Mouse (Mus musculus) embryonic facial prominence, embryonic 15.5 days (tissue): Measurements from ENCODE around the gene Cacna1f. TPM values are rescaled to one million over a fixed set of nuclear protein-coding genes. Genes with fewer than 3 reads are reported as not detected.

Source experiments
- ATAC-seq: fragments of 200-750 bp; cut with Nextera tagmentation; 2 replicates; pipeline ENCODE4 v1.8.0; 2017; ENCODE audit warnings: low read depth, moderate TSS enrichment; ENCODE audit not compliant: insufficient number of reproducible peaks, low FRiP score, low TSS enrichment
- H3K27ac ChIP-seq: fragments of 300-500 bp; sonication (generic); replicated peaks from 2 replicates; pipeline ENCODE4 v1.5.1; 2015; ENCODE audit warnings: mild to moderate bottlenecking, inconsistent platforms
- H3K27me3 ChIP-seq: fragments of 300-500 bp; sonication (generic); 2 replicates; pipeline ENCODE4 v1.6.1; 2015; ENCODE audit warnings: inconsistent platforms
- H3K36me3 ChIP-seq: fragments of 300-500 bp; sonication (generic); 2 replicates; pipeline ENCODE4 v1.6.1; 2015; ENCODE audit warnings: mild to moderate bottlenecking, inconsistent platforms
- H3K4me1 ChIP-seq: fragments of 300-500 bp; sonication (generic); 2 replicates; pipeline ENCODE4 v1.6.1; 2015; ENCODE audit warnings: inconsistent platforms
- H3K4me2 ChIP-seq: fragments of 300-500 bp; sonication (generic); replicated peaks from 2 replicates; pipeline ENCODE4 v1.6.1; 2015; ENCODE audit warnings: mild to moderate bottlenecking, inconsistent platforms
- H3K4me3 ChIP-seq: fragments of 300-500 bp; sonication (generic); replicated peaks from 2 replicates; pipeline ENCODE4 v1.5.1; 2015; ENCODE audit warnings: mild to moderate bottlenecking, inconsistent platforms
- H3K9ac ChIP-seq: fragments of 300-500 bp; sonication (generic); 2 replicates; pipeline ENCODE4 v1.6.1; 2015; ENCODE audit warnings: inconsistent platforms
- H3K9me3 ChIP-seq: fragments of 300-500 bp; sonication (generic); replicated peaks from 2 replicates; pipeline ENCODE4 v1.6.1; 2016; ENCODE audit warnings: inconsistent platforms
- WGBS: fragments of 180-500 bp; shearing (Covaris S2); methylation state at CpG from one replicate; pipeline ENCODE4 v1.1.7; 2015; 5-methylcytosine and 5-hydroxymethylcytosine counted together
- polyA plus RNA-seq: library from polyadenylated mRNA; unstranded; fragments of >200 nt; fragmentation: Nextera tagmentation; extraction: Ambion mirVana; gene quantifications from 2 replicates; pipeline ENCODE4 v1.2.1, GENCODE M21; 2015

Cacna1f gene
- polyA plus RNA-seq, 1 experiment from 2014 or later: 0.11 TPM

DNA sequence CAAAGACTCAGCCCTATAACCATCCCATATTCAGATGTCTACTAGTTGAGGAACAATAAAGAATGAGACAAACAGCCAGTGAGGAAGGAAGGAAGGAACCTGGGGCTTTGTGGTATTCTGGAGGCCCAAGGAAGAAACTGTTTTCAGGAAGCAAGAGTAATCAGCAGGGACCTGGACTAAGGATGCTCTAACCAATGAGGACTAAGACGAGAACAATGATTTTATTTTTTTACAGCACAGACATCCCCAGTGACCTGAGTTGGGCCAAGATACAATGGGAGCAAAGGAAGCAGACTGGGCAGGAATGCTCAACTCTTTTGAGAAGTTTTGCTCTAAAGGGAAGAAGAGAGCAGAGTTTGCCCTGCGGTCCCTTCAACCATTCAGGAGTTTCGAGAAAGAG, 56.1 kb downstream of the Cacna1f start:
- no peak overlapping the region for H3K4me2 ChIP-seq
- no peaks in the 10 kb centered on the region for H3K9me3 ChIP-seq
- H3K4me1 ChIP-seq: no peaks in the 10 kb centered on the region; the same call in 1 of the 2 replicates
- no peak overlapping the region for H3K9ac ChIP-seq
- WGBS: 68% methylated on average over 3 of the region's 3 CpGs
- no peak for ATAC-seq
- H3K27ac ChIP-seq: no peak overlapping the region
- no peak overlapping the region for H3K4me3 ChIP-seq
- H3K27me3 ChIP-seq: no peaks in the 10 kb centered on the region
- 0 out of 2 replicates have a peak, but pooled peaks cover 6% of the 10 kb centered on the region for H3K36me3 ChIP-seq

DNA sequence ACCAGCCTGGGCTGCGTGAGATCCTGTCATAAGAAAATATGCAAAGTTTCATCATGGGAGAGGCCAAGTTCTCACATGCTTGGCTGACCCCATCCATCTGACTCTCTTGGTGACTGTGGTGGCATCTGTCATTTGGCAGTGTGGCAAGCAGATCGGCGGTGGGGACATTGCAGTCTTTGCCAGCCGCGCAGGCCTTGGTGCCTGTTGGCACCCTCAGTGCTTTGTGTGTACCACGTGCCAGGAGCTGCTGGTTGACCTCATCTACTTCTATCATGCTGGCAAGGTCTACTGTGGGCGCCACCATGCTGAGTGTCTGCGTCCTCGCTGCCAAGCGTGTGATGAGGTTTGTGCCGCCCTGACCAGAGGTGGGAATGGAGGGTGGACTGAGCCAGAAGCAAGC, 57.9 kb downstream of the Cacna1f start:
- Histone ChIP-seq H3K36me3 (peaks cover 11% of the 10 kb centered on the region; the same call in 1 of the 2 replicates), H3K9me3 (no peaks in the 10 kb centered on the region), H3K27ac (no peak overlapping the region), H3K4me3 (no peak overlapping the region), H3K4me1 (no peaks in the 10 kb centered on the region), H3K9ac (no peak overlapping the region), H3K4me2 (no peak overlapping the region), H3K27me3 (no peaks in the 10 kb centered on the region)
- ATAC-seq: no peak
- 91% methylated on average over 11 of the region's 11 CpGs for WGBS

DNA sequence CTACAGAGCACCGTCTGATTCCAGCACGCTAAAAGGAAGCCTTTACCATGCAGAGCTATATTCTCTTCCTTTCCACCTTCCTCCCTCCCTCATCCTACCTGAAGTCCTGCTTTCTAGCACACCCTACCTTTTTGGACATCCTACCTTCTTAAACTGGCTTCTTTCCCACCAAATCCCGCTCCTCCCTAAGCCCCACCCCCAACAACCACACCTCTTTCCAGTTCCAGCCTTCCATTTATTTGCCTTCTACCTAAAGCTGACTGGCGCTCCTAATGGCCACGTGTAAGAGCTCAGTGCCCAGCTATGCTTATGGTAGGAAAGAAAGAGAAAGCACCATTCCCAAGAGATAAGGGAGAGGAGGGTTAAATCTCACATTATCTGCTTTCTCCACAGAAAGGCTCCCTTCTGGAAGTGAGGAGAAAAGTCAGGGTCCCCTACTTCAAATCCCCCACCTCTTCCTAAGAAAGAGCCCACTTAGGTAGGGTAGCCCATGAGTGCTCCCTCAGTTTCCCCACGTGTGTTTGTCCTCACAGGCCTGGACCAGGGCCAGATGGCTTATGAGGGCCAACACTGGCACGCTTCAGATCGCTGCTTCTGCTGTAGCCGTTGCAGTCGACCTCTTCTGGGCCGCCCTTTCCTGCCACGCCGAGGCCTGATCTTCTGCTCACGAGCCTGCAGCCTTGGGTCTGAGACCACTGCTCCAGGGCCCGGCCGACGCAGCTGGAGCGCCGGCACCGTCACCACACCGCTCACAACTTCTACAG, 59.0 kb downstream of the Cacna1f start:
- WGBS: 77% methylated on average over 21 of the region's 21 CpGs
- no peaks in the 10 kb centered on the region for H3K4me1 ChIP-seq
- H3K4me3 ChIP-seq: no peak overlapping the region
- H3K4me2 ChIP-seq: no peak overlapping the region
- H3K9me3 ChIP-seq: no peaks in the 10 kb centered on the region
- ATAC-seq: no peak
- H3K27ac ChIP-seq: no peak overlapping the region
- H3K27me3 ChIP-seq: no peaks in the 10 kb centered on the region
- peaks cover 11% of the 10 kb centered on the region; the same call in 1 of the 2 replicates for H3K36me3 ChIP-seq
- H3K9ac ChIP-seq: no peak overlapping the region

DNA sequence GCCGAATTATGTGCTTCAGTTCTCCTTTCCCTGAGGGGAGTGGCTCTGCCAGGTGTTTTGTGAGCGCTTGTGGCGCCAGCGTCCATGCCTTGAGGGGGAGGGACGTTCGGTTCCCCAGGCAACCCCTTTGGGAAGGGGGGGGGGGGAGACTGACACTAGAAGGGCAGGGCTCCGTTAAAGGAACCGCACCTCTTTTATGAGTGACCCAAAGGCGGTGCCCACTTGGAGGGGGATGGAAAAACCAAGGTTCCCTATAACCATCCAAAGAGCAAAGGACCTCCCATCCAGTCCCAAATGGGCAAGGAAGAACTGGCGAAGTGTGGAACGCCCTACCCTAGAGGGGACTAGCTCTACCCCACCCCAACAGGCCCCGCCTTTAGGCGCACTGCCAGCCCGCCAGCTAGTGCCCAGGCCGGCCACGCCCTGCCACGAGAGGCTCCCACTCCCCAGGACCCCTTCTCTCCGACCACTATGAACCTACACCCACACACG, 63.6 kb downstream of the Cacna1f start:
- no peaks in the 10 kb centered on the region for H3K27me3 ChIP-seq
- no peak overlapping the region; the same call in 1 of the 2 replicates for H3K9ac ChIP-seq
- peak; percentile 71 for ATAC-seq
- H3K4me1 ChIP-seq: 0 out of 2 replicates have a peak, but pooled peaks cover 7% of the 10 kb centered on the region
- H3K4me3 ChIP-seq: peak overlapping the region; percentile 52
- peak overlapping the region; percentile 48 for H3K4me2 ChIP-seq
- H3K9me3 ChIP-seq: no peaks in the 10 kb centered on the region
- H3K27ac ChIP-seq: peak overlapping the region; percentile 86
- H3K36me3 ChIP-seq: peaks cover 11% of the 10 kb centered on the region; the same call in 1 of the 2 replicates
- WGBS: 22% methylated on average over 19 of the region's 19 CpGs

DNA sequence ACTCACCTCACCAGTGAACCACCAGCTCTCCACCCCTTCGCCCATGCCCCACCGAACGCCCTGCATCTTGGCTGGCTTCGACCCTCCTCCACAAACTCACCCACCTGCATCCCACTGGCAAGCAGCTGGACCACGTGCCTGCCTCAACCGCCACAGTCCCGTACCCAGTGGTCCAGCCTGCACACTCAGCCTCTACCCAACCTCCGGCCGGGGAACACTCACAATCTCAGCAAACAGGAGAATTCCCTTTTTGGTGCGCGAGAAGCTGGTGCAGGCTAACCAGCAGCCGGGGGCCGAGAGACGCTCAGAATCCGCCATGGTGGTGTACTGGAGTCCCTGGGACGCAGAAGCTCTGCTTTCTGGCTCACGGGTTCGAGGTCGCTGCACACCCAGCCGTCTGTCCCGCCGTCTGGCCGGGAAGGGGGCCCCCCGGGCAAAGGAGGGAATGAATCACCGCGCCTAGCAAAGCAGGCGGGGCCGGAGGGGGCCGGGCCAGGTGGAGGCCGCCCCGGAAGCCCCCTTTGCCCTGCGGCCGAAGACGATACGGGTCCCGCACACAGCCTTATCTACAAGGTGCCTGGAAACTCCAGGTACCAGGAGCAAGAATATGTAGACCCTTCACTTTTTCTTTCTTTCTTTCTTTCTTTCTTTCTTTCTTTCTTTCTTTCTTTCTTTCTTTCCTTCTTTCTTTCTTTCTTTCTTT, 64.2 kb downstream of the Cacna1f start, which contains the start of gene Plp2:
Gene Plp2 (minus strand): TSS at position 470 of the 703 bp plus-strand sequence.
- peak; percentile 41 for ATAC-seq
- Histone ChIP-seq H3K36me3 (peaks cover 11% of the 10 kb centered on the region; the same call in 1 of the 2 replicates), H3K4me2 (peak within 1 kb of the TSS; percentile 48), H3K27me3 (no peaks in the 10 kb centered on the region), H3K9me3 (no peaks in the 10 kb centered on the region), H3K9ac (peak within 1 kb of the TSS; percentile 21; the same call in 1 of the 2 replicates), H3K27ac (peak within 1 kb of the TSS; percentile 86), H3K4me3 (peak within 1 kb of the TSS; percentile 52), H3K4me1 (0 out of 2 replicates have a peak, but pooled peaks cover 7% of the 10 kb centered on the region)
- 19% methylated on average over 35 of the region's 36 CpGs for WGBS

DNA sequence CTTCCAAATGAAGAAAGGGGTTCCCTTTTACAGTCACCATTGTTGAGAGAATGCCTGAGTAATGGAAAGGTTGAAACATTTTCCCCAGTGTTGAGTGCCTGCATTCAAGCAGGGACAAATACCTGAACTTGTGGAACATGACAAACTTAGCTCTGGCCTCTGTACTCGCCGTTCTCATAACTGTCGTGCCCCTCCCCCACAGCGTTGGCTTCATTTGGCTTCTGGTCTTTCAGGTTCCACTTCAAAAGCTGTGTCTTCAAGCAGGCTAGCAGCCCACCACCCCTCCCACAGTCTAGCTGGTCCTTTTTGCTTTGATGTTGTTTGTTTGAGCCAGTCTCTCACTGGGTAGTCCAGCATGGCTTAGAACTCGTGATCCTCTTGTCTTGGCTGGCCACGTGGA, 65.9 kb downstream of the Cacna1f start:
- no peaks in the 10 kb centered on the region for H3K27me3 ChIP-seq
- H3K9ac ChIP-seq: no peak overlapping the region
- peaks cover 5% of the 10 kb centered on the region; the same call in 1 of the 2 replicates for H3K36me3 ChIP-seq
- 47% methylated on average over 6 of the region's 6 CpGs for WGBS
- no peak overlapping the region for H3K4me2 ChIP-seq
- no peak for ATAC-seq
- H3K27ac ChIP-seq: no peak overlapping the region
- H3K9me3 ChIP-seq: no peaks in the 10 kb centered on the region
- 0 out of 2 replicates have a peak, but pooled peaks cover 7% of the 10 kb centered on the region for H3K4me1 ChIP-seq
- no peak overlapping the region for H3K4me3 ChIP-seq

DNA sequence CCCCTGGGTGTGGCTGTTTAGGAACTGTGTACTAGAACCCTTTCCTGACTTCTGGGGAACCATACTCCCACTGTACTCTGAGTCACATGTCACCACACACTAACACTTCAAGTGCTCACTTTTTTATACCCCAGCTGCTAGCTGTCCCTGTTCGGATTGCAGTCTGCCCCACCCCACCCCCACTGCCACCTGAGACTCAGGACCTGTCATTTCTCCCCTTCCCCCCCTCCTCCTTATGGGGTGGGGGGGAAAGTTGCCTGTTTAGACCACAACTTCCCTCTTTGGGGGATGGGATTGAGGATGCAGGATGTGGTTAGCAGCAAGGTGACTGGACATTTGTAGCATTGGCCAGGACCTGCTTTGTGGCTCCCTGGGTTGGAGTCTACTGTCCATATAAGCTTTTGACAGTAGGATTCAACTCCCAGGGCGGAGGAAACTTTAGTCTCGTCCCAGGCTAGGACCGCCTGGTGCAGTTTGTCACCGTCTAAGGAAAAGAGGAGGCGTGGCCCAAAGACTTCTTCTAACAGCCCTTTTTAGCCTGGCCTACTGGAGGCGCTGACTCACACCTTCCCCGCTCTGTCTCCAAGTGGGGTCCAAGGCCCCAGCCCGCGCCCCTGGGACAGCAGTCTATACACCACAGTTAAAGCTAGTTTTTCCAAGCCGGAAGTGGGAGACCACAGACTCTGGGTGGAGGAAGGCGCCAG, 66.8 kb downstream of the Cacna1f start:
- H3K4me2 ChIP-seq: peak overlapping the region; percentile 48
- H3K27ac ChIP-seq: peak overlapping the region; percentile 80
- H3K36me3 ChIP-seq: peaks cover 5% of the 10 kb centered on the region; the same call in 1 of the 2 replicates
- no peaks in the 10 kb centered on the region for H3K27me3 ChIP-seq
- WGBS: 34% methylated on average over 12 of the region's 12 CpGs
- H3K9me3 ChIP-seq: no peaks in the 10 kb centered on the region
- no peak overlapping the region for H3K4me3 ChIP-seq
- no peak overlapping the region for H3K9ac ChIP-seq
- ATAC-seq: peak; percentile 34; the same call in 1 of the 2 replicates
- H3K4me1 ChIP-seq: 0 out of 2 replicates have a peak, but pooled peaks cover 7% of the 10 kb centered on the region

DNA sequence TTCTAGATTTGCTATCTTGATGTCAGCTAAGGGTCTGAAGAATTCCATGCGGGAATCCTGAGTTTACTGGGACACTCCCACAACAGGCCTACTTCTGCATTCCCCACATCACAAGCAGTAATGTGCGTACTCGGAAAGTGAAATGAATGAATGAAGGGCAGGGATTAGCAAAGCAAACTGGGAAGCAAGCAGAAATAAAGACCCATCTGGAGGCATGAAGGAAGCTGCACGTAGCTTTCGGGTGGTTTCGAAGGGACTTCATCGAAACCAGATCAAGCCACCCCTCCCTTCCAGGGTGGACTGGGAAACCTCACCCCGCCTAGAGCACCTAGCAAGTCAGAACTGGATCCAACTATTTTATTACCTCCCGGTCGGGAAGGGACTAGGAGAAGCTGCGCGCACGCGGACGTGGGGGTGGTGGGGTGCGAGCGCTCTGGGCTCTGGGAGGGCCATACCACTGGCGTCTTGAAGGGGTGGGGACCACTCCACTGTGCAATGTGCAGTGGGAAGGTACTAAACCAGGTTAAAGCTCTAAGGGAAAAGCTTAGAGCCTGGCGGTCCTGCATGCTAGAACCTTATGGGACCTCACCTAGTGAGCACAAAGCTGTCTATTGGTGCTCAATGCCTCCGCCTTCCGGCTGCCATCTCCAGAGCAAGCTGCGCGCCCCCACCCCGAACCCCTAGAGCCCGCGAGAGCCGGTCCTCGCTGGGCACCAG, 67.6 kb downstream of the Cacna1f start:
- WGBS: 24% methylated on average over 28 of the region's 28 CpGs
- H3K36me3 ChIP-seq: no peaks in the 10 kb centered on the region
- no peak overlapping the region for H3K9ac ChIP-seq
- H3K27me3 ChIP-seq: no peaks in the 10 kb centered on the region
- 0 out of 2 replicates have a peak, but pooled peaks cover 7% of the 10 kb centered on the region for H3K4me1 ChIP-seq
- peak; percentile 9; the same call in 1 of the 2 replicates for ATAC-seq
- H3K4me3 ChIP-seq: peak overlapping the region; percentile 34
- no peaks in the 10 kb centered on the region for H3K9me3 ChIP-seq
- peak overlapping the region; percentile 80 for H3K27ac ChIP-seq
- peak overlapping the region; percentile 48 for H3K4me2 ChIP-seq

DNA sequence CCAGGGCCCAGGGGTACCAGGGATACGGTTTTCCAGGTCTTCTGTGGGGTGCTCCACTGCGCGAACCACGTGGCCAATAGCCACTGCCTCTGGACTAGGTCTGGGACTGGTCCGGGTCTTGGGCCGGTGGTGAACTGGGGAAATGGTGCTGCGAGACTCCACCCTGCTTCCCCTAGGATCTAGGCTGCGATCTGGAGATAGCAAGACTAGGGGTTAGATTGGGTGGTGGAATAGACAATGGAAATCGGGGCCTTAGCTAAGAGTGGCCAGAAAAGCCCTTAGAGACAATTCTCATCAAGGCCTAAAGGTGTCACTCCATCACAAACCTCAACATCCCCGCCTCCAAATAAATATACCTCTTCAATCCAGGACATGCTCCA, 68.1 kb downstream of the Cacna1f start:
- no peak for ATAC-seq
- no peaks in the 10 kb centered on the region for H3K27me3 ChIP-seq
- H3K27ac ChIP-seq: peak overlapping the region; percentile 80
- peak overlapping the region; percentile 34 for H3K4me3 ChIP-seq
- 21% methylated on average over 10 of the region's 10 CpGs for WGBS
- no peaks in the 10 kb centered on the region for H3K36me3 ChIP-seq
- no peak overlapping the region for H3K9ac ChIP-seq
- no peaks in the 10 kb centered on the region for H3K9me3 ChIP-seq
- peak overlapping the region; percentile 48 for H3K4me2 ChIP-seq
- 0 out of 2 replicates have a peak, but pooled peaks cover 7% of the 10 kb centered on the region for H3K4me1 ChIP-seq

DNA sequence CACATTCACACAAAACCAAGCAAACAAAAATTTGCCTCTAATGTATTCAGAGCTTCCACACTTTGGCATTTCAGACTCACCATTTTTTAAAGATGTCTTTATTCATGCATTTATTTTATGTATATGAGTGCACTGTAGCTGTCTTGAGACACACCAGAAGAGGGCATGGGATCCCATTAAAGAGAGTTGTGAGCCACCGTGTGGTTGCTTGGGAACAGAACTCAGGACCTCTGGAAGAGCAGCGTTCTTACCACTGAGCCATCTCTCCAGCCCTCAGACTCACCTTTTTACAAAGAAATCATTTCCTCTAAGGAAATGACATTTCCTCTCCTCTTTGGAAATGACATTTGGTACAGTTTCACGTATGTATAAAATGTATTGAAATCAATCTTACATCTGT, 72.1 kb downstream of the Cacna1f start:
- H3K27me3 ChIP-seq: no peaks in the 10 kb centered on the region
- ATAC-seq: no peak
- no peak overlapping the region for H3K4me3 ChIP-seq
- no peaks in the 10 kb centered on the region for H3K9me3 ChIP-seq
- H3K4me2 ChIP-seq: no peak overlapping the region
- 0 out of 2 replicates have a peak, but pooled peaks cover 7% of the 10 kb centered on the region for H3K4me1 ChIP-seq
- H3K9ac ChIP-seq: no peak overlapping the region
- H3K27ac ChIP-seq: no peak overlapping the region
- WGBS: 40% methylated on average over 3 of the region's 3 CpGs
- no peaks in the 10 kb centered on the region for H3K36me3 ChIP-seq
